Mouse (Mus musculus) neutrophil, adult 5-6 weeks (primary cell): Measurements from ENCODE around the gene AU021092. TPM values are rescaled to one million over a fixed set of nuclear protein-coding genes. Genes with fewer than 3 reads are reported as not detected.
"Not testable (repeated sequence)": the region's sequence is repeated elsewhere in the genome, so short reads cannot be mapped to it uniquely, and the experiment has no call there.

Experiments used
- ATAC-seq: fragments of 151-379, 151-347 bp; 2 replicates; pipeline ENCODE4 v1.8.0; 2017; ENCODE audit warnings: mild to moderate bottlenecking, moderate TSS enrichment; ENCODE audit not compliant: insufficient number of reproducible peaks, poor library complexity, low FRiP score, severe bottlenecking; ENCODE audit errors: extremely low read depth
- total RNA-seq: library from RNA; stranded (forward); fragments of 200-1000 nt; gene quantifications from 2 replicates; pipeline ENCODE4 v1.2.3, GENCODE M21; 2017

The AU021092 gene
- not detected in 2 replicates for total RNA-seq

- ATAC-seq = no peak
Measured at GRCm38 (mm10) chr16:5222140-5222539, at the start of gene AU021092. AU021092 (minus strand) TSS chr16:5222299.

GRCm38 (mm10) chr16:5271411-5272035 is 49.4 kb upstream of the AU021092 start:
- ATAC-seq = no peak

- no peak for ATAC-seq
Measured at GRCm38 (mm10) chr16:5263926-5264325, 41.8 kb upstream of the AU021092 start.

- ATAC-seq = no peak
Measured at GRCm38 (mm10) chr16:5263156-5263555, 41.1 kb upstream of the AU021092 start.

- peak; percentile 95 for ATAC-seq
Measured at GRCm38 (mm10) chr16:5255779-5256496, 33.8 kb upstream of the AU021092 start, which contains the start of gene Eef2kmt. Eef2kmt (minus strand) TSS chr16:5255983.

- no peak for ATAC-seq
Measured at GRCm38 (mm10) chr16:5255081-5255740, 33.1 kb upstream of the AU021092 start.

- peak; percentile 69 for ATAC-seq
Measured at GRCm38 (mm10) chr16:5254346-5255025, 32.4 kb upstream of the AU021092 start.

GRCm38 (mm10) chr16:5252260-5252659 is 30.2 kb upstream of the AU021092 start:
- no peak for ATAC-seq

GRCm38 (mm10) chr16:5250891-5251290 is 28.8 kb upstream of the AU021092 start:
- ATAC-seq = no peak

- peak; percentile 49; the same call in 1 of the 2 replicates for ATAC-seq
Measured at GRCm38 (mm10) chr16:5244411-5244810, 22.3 kb upstream of the AU021092 start.

GRCm38 (mm10) chr16:5242882-5243281 is 20.8 kb upstream of the AU021092 start:
- ATAC-seq = no peak

- ATAC-seq = no peak
Measured at GRCm38 (mm10) chr16:5242355-5242754, 20.3 kb upstream of the AU021092 start.

- peak; percentile 81 for ATAC-seq
Measured at GRCm38 (mm10) chr16:5233418-5234313, 11.6 kb upstream of the AU021092 start, which contains the start of gene Alg1. Alg1 (plus strand) TSS chr16:5233621.

GRCm38 (mm10) chr16:5232982-5233381 is 10.9 kb upstream of the AU021092 start:
- no peak for ATAC-seq

GRCm38 (mm10) chr16:5228103-5228502 is 6.0 kb upstream of the AU021092 start:
- ATAC-seq = not testable (repeated sequence)

GRCm38 (mm10) chr16:5227501-5227900 is 5.4 kb upstream of the AU021092 start:
- not testable (repeated sequence) for ATAC-seq

- ATAC-seq = not testable (repeated sequence)
Measured at GRCm38 (mm10) chr16:5226534-5226933, 4.4 kb upstream of the AU021092 start.

GRCm38 (mm10) chr16:5221403-5221802 is 696 bp downstream of the AU021092 start:
- no peak for ATAC-seq
